Mouse (Mus musculus): Measurements from ENCODE around the gene Slc25a23.

Gene Slc25a23

DNA sequence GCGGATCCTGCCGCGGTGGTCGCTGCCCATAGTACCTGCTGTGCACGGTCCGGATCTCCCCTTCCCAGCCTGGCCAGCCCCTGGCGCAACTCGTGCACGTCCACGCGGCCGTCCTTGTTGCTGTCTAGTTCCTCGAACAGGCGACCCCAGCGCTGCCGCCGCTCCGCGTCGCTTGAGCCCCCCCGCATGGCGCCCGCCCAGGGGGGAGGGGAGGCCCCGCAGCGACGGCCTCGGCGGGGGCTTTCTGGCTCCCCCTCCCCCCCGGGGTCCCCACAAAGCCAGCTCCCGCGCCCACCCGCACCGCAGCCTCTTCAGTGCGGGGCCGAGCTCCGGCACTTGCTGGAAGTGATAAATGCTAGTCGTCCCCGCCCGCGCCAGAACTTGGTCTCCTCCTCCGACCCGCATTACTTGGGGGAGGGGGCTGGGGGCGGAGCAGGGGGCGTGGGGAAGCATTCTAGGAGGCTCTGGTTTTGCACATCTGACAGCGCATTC is at the start of gene Slc25a23:
Gene Slc25a23, minus strand, starts transcription at position 378 of the 492 bp plus-strand sequence.
- peak; percentile 76 for DNase-seq

DNA sequence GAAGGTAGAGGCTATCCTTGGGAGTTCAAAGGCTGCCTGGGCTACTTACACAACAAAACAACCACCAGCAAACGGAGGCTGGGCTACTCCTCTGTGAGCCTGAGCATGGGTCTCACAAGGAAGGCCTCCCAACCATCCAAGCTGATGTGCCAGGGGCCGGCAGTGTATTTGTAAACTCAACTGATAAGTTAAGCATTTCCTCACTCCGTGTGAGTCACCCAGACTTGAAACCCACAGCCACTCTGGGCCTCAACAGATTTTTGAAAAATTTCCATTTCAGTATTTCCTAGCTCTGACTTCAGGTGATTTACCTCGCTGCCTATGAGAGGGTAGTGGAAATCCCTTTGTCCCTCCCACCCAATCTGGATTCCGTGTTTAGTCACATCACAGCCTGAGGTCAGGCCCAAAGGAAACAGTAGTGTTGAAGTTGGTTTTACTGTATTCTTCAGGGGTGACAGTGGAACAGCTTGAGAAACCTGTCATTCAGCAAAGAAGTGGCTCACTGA is 49.1 kb upstream of the Slc25a23 start:
- no peak for DNase-seq

GRCm38 (mm10) chr17:57108040-57108665 is 48.5 kb upstream of the Slc25a23 start:
- DNase-seq = no peak

DNA sequence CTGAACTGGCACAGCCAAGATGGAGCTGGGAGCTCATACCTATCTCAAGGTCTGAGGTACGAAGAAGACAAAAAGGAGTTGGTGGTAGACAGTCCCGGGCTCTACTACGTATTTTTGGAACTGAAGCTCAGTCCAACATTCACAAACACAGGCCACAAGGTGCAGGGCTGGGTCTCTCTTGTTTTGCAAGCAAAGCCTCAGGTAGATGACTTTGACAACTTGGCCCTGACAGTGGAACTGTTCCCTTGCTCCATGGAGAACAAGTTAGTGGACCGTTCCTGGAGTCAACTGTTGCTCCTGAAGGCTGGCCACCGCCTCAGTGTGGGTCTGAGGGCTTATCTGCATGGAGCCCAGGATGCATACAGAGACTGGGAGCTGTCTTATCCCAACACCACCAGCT is 47.4 kb upstream of the Slc25a23 start:
- no peak for DNase-seq

GRCm38 (mm10) chr17:57106035-57106368 is 46.3 kb upstream of the Slc25a23 start:
- DNase-seq = no peak

- DNase-seq = no peak
Observed at GRCm38 (mm10) chr17:57105181-57106034, 45.7 kb upstream of the Slc25a23 start, which contains the start of gene Tnfsf9. Tnfsf9 (plus strand) TSS chr17:57105325.

- DNase-seq = no peak
Observed at GRCm38 (mm10) chr17:57104496-57104895, 44.8 kb upstream of the Slc25a23 start.

GRCm38 (mm10) chr17:57102276-57102675 is 42.6 kb upstream of the Slc25a23 start:
- no peak for DNase-seq

DNA sequence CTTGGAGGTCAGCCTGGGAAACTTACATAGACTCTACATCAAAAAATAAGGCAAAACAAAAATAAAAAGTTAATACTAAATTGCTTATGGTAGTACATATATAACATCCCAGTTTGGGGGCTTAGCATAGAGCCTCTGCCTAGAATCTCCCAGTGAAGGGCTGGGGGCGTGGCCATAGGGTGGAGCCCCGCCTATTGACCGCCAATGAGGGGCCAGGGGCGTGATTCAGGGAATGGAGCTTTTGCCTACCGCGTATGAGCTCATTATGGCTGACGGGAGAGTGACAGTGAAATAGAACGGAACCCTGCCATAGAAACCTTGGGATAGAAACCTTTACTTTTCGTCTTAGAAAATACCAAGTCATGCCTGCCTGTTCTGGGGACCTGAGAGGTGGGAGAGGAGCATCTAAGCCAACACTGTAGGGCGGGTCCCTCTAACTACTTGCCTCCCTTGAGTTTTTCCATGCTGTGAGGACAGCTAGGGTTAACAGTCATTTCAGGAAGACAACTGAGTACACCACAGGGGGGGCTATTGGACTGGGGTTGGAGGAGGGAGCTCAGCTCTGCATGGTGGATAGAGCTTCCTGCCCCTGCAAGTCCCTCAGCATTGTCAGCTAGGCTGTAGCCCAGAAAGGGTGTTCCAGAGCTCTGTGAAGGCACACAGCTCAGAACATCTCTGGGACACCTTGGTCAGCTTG is 40.1 kb upstream of the Slc25a23 start:
- DNase-seq = no peak

- DNase-seq = no peak
Observed at GRCm38 (mm10) chr17:57098321-57098720, 38.7 kb upstream of the Slc25a23 start.

GRCm38 (mm10) chr17:57096623-57096920 is 36.9 kb upstream of the Slc25a23 start:
- DNase-seq = peak; percentile 83

DNA sequence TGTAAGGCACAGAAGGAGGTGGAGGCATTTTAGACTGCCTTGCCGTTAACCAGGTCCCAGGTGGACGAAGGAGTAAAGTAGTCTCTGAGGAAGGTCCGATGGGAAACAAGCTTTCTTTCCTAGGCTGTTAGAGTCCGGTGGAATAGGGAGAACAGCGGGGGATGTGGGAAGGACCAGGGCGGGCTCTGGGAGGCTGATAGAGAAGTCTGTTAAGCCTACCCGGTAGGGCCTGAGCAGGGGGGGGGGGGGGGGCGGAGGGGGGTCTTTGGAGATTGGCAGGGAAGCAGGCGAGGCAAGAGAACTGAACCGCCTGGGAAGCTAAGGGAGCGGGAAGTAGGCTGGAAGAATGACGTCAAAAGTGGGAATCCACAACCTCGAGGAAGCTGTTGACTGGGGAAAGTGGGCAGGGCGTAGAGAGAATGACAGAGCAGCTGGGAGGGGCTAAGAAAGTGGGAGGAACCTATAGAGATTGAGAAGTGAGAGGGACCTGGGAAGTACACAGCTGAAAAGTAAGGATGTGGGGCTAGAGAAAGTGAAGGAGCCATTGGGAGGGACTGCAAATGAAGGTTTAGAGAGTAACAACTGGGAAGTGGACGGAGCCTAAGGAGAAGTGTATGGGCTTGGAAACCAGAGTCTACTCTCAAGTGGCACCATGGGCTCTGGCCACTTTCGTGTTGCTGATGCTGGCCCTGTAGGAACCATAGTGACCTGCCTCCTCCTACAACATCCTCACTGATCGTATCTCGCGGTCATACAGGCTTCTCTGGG is 36.4 kb upstream of the Slc25a23 start:
- peak; percentile 61 for DNase-seq

- DNase-seq = no peak
Observed at GRCm38 (mm10) chr17:57094222-57094621, 34.6 kb upstream of the Slc25a23 start.

DNA sequence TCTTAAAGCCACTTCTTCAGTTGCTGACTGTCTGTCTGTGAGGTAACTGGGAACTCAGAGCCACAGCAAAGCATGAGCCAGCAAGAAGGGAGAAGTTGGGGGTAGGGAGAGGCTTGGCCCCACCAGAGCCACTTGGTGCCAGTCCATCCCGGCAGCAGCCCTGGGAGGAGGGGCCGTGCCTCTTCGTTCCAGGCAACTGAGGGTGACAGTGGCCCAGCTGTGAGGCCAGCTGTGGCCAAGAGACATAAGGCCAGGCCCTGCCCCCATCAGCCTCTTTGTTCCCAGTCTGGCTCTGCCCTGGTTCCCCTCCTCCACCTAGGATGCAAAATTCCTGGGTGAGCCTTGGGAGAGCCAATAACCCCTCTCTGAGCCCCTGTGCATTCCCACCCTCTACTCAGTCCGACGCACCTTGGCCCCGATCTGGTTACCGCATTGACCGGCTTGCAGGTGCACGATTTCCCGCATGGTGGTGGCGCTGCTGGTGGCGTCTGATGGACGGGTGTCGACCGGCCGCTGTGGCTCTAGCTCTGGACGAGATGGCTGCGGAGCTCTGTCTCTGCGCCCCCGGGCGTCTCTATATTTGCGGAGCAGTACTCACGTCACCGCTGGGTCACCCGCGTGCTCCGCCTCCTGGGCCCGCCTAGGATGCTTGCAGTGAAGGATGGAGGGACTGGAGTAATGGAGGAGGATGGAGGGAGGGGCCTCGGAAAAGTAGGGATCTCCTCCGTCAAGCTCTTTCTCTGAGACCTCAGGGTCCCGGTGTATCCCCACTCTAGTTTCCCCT is 27.6 kb upstream of the Slc25a23 start, which contains the start of gene Tubb4a:
Gene Tubb4a, minus strand, starts transcription at position 734 of the 784 bp plus-strand sequence.
- DNase-seq = no peak

- no peak for DNase-seq
Observed at GRCm38 (mm10) chr17:57085970-57086757, 26.5 kb upstream of the Slc25a23 start.

GRCm38 (mm10) chr17:57082481-57082880 is 22.8 kb upstream of the Slc25a23 start:
- no peak for DNase-seq

GRCm38 (mm10) chr17:57081234-57081842 is 21.7 kb upstream of the Slc25a23 start:
- DNase-seq = no peak

DNA sequence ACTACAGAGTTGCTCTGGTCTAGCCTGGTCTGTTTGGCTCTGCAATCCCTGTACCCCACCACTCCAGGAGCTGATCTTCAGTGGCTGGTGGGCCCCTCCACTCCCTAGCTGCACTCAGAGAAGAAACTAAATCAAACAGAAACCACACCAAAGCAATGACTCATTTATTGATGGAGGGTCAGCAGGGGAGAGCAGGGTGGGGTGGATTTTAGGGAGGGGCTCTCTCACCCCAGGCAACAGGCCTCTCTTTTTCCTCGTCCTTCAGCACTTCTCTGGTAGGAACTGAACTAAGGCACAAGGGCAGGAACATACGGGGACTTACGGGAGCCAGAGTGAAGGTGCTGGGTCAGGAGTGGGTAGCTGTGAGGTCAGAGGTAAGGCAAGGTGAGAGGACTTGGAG is 20.3 kb upstream of the Slc25a23 start:
- no peak for DNase-seq

DNA sequence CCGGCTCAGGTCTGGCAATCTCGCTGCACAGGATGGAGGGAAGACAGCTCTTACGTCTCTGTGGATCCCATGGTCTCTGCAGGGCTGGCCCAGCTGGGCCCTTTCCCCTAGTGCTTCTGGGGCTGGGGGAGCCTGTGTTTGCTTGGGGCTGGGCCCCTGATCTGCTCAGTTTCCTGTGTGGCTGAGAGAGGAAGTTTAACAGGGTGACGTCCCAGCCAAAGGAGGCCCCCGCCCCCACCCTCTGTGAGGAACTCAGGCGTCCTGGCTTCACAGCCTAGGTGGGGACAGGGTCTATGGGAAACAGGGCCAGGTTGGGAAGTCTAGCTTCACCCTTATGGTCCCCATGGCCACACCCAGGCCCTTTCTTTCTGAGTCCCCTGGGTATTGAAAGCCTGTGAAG is 18.7 kb upstream of the Slc25a23 start, which contains the start of gene Dennd1c:
Gene Dennd1c, minus strand, starts transcription at position 179 of the 400 bp plus-strand sequence.
- DNase-seq = no peak

- no peak for DNase-seq
Observed at GRCm38 (mm10) chr17:57076916-57077315, 17.3 kb upstream of the Slc25a23 start.

All from kidney, adult 9 months (tissue).